Mouse (Mus musculus) gastrocnemius, postnatal 14 days (tissue): Measurements from ENCODE around the gene Cacnb3. TPM values are rescaled to one million over a fixed set of nuclear protein-coding genes. Genes with fewer than 3 reads are reported as not detected.

ENCODE experiments used
- DNase-seq: peaks from one replicate; pipeline ENCODE4 v3.0.0; 2021; ENCODE audit warnings: mixed read lengths
- intact Hi-C: fragments of 180-260 bp; cut with DNase I; formaldehyde crosslinking; loops from one replicate; pipeline ENCODE4 v1.15.1; 2025; ENCODE audit warnings: low total_unique reads
- total RNA-seq, 2 experiments: library from RNA; stranded (reverse); gene quantifications; 2 replicates each; pipeline ENCODE4 v1.2.3; 2021

The Cacnb3 gene
- total RNA-seq, 2 experiments from 2014 or later: 6.6 to 9.5 TPM

DNA sequence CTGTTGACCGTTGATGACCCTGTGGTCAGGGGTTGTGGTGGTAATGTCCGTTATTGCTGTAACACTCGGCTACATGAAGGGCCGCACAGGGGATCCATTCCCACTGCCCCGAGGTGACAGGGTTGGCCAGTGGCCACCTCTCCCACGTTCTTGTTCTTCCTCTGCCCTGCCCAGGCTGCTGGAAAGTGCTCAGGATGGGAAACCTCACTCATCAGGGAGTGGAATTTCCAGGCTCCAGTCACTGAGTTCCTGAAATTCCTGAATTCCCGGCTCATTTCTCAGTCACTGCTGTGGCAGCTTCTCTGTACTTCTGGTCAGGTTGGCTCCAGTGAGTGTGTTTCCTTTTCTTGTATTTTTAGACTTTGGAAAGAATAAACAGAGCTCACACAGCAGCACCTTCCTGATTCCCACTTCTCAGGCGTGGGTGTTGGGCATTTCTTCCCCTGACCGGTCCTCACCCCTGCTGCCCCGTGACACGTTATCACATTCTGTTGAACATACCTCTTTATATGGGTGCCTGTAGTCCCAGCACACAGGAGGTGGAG lies 61.6 kb downstream of the Cacnb3 start:
- peak; percentile 32 for DNase-seq
- intact Hi-C loops: no loop called here

Other genes with a start within 250 kb of the Cacnb3 start
- gene Olfr283, start 249.9 kb upstream of the Cacnb3 start, total RNA-seq: not detected
- gene Olfr282, start 199.6 kb upstream of the Cacnb3 start, total RNA-seq: not detected
- gene Olfr281, start 178.3 kb upstream of the Cacnb3 start, total RNA-seq: not detected
- gene OR5BS1P, start 160.9 kb upstream of the Cacnb3 start, total RNA-seq: not detected
- gene Lalba, start 148.1 kb upstream of the Cacnb3 start, total RNA-seq: not detected
- gene Olfr279, start 138.4 kb upstream of the Cacnb3 start, total RNA-seq: not detected
- gene Kansl2, start 96.6 kb upstream of the Cacnb3 start, total RNA-seq: 10 to 100 TPM; 52.5 to 56.9 TPM
- 10 to 100 TPM; 20.4 to 20.6 TPM for gene Ccnt1, start 59.9 kb upstream of the Cacnb3 start, total RNA-seq
- gene 4930415O20Rik, start 59.8 kb upstream of the Cacnb3 start, total RNA-seq: under 1 TPM in 1 of 2 experiments, not detected in 1; 0.44 TPM
- 10 to 100 TPM; 33.1 to 36.4 TPM for gene Adcy6, start 20.8 kb upstream of the Cacnb3 start, total RNA-seq
- 10 to 100 TPM; 45.1 to 48.1 TPM for gene Ddx23, start 32.1 kb downstream of the Cacnb3 start, total RNA-seq
- gene Rnd1, start 46.6 kb downstream of the Cacnb3 start, total RNA-seq: 1 to 10 TPM in 1 of 2 experiments, under 1 TPM in 1; 0.40 to 1.2 TPM
- gene Ccdc65, start 77.4 kb downstream of the Cacnb3 start, total RNA-seq: not detected
- gene Fkbp11, start 97.4 kb downstream of the Cacnb3 start, total RNA-seq: 1 to 10 TPM; 3.9 to 4.4 TPM
- 10 to 100 TPM; 14.6 to 15.8 TPM for gene Arf3, start 132.4 kb downstream of the Cacnb3 start, total RNA-seq
- 1 to 10 TPM in 1 of 2 experiments, under 1 TPM in 1; 0.78 to 1.5 TPM for gene Wnt10b, start 147.3 kb downstream of the Cacnb3 start, total RNA-seq
- gene Wnt1, start 159.0 kb downstream of the Cacnb3 start, total RNA-seq: under 1 TPM in 1 of 2 experiments, not detected in 1; 0.10 TPM
- gene Ddn, start 178.7 kb downstream of the Cacnb3 start, total RNA-seq: 1 to 10 TPM; 1.6 to 2.7 TPM
- 10 to 100 TPM; 36.6 to 42.0 TPM for gene Prkag1, start 200.7 kb downstream of the Cacnb3 start, total RNA-seq
- gene Kmt2d, start 240.4 kb downstream of the Cacnb3 start, total RNA-seq: 10 to 100 TPM; 40.2 to 40.8 TPM